Mouse (Mus musculus) ovary, adult 18-20 months (tissue): Measurements from ENCODE around the gene 1500015O10Rik.

Experiments
- DNase-seq: peaks from one replicate; pipeline ENCODE4 v3.0.0; 2022; ENCODE audit warnings: low spot score, mixed read lengths

Gene 1500015O10Rik

DNA sequence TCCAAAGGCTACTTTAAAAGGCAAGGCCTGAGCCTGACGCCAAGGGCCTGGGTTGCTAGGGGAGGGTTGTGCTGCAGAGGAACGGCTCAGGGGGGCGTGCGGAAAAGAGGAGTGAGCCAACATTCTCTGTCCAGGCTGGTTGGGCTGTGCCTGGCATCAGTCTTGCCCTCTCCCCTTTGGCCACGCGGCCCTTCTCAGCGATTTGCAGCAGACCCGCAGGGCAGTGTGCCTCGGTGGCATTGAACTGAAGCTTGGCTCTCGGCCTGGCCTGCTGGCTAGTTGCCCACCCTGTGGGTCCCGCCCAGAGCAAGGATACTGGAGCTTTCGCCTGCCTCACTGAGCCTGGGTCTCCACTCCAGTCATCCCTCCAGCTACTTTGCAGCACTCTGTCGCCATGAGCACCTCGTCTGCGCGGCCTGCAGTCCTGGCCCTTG lies at the start of gene 1500015O10Rik:
TSS of gene 1500015O10Rik (plus strand) at position 112 of the 434 bp plus-strand sequence.
- DNase-seq = peak; percentile 70

DNA sequence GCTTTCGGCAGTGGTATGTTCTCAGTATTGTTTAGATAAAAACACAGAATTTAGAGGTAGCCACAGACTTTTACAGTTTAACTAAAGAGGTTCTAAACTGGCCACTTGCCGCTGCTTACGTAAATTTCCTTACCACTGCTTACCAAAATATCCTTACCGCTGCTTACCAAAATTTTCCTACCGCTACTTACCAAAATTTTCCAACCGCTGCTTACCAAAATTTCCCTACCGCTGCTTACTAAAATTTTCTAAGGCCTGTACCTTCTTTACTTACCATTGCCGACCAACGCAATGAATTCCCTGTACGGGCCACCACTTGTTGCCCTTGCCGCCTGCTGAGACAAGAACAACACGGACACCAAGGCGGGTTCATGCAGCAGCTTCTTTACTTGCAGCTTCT lies 40.4 kb upstream of the 1500015O10Rik start:
- no peak for DNase-seq

DNA sequence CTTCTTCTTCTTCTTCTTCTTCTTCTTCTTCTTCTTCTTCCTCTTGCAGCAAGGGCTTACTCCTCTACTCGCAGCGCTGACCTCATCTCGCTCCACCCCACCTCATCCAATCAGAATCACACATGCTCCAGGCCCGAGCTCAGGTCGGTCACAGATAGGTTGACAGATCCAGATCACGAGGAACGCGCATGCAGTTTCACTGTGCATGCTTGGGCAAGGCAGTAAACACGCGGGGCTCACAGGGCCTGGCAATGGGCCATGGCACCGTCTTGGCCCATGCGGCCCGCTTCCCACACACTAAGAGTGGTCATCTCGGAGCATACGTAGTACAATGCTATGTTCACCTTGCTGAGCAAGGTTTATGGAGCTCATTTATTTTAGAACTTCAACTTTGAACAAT lies 39.9 kb upstream of the 1500015O10Rik start:
- DNase-seq = no peak

DNA sequence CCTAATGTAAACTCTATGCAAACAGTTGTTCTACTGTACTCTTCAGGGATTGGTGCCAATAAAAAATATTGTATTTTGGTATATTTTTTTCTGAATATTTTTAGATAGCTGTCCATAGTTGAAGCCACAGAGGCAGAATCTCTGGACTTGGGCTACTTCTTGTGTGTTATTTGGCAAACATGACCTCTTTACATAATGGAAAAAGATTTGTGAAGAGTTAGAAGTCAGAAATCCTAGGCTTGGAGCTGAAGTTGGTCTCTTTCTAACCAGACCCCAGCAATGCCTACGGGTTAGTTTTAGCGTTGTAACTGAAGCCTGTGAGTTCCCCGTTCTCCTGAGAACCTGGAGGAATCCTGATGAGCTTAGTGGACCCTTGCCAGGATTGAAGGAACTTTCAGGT lies 36.3 kb upstream of the 1500015O10Rik start:
- DNase-seq = no peak

DNA sequence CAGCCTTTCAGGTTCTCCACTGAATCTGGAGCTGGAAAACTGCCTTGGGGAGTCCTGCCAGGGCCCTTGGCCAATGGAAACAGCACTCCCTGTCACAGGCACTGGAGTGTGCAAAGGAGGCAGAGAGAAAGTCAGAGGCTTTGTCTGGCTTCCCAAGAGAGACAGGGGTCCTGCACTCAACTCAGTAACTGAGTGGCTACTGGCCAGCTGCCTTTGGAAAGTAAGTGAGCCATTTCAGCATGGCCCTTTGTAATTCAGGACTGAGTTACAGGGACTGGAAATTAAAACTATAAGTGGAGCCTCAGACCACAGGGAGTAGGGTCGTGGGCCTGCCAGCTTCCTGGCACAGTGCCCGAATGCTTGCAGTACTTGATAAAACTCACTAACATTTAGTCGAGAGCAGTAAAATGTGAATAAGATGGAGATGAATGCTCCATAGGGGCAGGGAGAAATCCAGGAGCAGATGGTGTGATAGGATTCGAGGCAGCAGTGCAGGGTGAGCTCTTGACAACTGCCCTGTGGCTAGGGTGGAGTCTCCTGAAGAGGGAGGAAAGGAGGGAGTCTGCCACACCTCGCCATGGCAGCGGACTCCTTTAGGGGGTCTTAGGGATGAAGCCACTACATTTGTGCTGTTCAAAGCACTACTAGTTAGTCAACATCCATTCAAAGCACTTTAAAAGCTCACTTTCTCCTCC lies 35.4 kb upstream of the 1500015O10Rik start:
- peak; percentile 77 for DNase-seq

DNA sequence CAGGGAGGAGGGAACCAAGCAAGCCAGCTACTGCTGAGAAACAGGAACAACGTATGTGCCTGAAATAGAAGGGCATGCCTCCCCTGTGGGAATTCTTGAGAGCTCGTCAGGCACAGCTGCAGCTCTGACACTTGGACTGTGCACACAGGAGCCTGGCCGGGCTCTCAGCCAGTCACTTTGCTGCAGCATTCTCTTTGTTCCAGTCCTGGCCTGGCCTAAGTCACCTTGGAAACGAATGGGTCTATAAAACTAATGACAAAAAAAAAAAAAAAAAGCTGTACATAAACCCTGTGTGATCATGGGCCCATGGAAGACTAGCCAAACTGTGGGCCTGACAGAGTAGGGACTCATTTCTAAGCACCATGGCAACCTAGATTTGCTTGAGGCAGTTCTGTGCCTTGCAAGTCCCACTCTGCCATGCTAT lies 31.8 kb upstream of the 1500015O10Rik start:
- no peak for DNase-seq

DNA sequence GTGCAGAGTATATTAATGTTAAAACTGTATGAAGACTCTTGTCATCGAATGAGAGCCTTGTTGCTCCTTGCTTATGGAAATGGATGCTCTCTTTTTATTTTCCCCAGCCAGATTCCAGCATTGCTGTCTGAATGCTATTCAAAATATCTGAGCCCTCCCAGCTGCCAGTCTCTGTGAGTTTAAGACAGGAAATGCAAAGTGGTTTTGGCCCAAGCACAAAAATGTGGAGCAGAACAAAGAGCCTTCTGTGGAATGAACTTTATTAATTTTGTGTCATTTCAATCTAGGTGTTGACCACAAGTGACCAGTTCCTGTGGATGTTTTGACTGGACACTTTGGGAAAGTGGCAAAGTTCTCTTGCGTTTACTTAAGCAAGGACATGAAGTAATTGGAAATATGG lies 15.6 kb upstream of the 1500015O10Rik start:
- no peak for DNase-seq

DNA sequence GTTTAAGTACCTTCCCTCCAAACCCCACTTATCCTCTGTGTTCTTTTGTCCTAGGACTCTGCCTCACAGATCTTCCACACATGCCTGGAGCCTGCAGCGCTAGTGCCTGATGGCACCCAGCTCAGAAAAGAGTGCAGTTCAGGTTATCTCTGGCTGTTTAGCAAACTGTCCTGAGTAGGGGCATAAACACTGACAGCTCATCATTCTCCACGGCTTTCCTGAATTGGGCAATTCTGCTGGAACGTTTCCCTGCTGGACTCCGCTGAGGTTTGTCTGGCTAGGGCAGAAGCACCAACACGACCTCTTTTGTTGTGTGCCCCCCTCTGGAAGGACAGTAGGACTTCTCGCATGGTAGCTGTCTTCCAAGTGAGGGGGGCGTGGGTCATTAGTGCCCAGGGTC lies 12.4 kb upstream of the 1500015O10Rik start:
- no peak for DNase-seq

DNA sequence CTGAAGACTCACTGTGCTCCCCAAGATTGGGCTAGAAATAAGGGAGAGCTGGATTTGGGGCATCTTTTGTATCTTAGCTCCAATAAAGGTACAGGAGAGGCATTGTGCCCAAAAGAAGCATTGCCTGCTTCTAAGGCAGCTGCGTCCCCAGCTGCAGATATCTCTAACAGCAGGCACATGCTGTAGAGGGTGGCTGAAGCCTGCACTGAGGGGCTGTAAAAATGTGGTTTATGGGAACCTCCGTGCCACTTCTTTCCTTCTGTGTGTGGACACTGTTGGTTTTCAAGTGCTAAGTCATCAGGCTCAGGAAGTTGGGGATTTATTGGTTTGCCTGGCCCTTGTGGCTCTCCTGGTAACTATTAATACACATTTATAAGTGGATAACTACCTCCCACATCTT lies 11.6 kb upstream of the 1500015O10Rik start:
- DNase-seq = no peak

DNA sequence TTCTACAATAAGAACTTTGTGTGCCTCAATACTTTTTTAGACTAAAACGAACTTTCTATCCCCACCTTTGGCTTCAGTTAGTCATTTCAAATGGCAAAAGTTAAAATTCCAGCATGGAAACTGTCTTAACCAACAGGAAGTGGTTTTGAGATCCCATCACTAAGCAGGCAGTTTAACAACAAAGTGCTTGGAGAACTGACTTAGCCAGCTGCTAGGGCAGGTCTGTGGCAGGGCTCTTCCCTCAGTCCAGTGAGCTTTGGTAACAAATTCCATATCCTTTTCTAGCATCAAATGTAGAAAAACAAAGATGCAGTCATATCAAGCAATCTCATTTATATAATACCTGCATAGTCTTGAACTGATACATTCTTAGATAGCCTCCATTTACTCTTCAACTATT lies 7.9 kb upstream of the 1500015O10Rik start:
- DNase-seq = no peak

DNA sequence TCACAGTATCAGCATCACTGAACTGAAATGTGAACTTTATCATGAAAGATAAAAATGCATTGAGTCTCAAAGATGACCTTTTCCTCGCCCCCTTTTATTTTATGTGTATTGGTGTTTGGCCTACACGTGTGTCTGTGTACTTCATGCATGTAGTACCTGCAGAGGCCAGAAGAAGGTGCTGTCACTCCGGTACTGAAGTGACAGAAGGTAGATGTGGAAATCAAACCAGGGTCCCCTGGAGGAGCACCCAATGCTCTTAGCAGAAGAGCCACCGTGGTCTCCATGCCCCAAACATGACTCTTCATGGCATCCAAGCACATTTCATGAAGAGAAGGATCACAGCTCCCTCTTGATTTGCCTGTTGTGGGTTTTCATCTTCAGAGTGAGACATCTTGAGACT lies 1.7 kb downstream of the 1500015O10Rik start:
- no peak for DNase-seq

DNA sequence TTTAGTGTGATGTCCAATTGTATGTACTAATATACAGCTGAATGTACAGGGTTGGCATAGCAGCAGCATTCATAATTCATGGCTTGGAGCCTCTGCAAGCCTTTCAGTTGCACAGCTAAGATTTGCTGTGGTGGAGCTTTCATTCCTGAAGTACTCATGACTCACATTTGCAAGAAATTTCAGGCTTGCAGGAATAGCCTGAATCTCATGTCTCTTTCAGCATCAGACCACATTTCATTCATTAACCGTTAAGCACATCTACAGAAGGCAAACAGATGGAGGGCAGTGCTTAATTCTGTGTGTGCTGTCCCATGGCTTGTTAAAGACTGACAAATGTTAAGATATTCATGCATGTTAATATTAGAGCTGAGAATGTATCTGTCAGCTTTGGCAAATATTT lies 2.3 kb downstream of the 1500015O10Rik start:
- no peak for DNase-seq

DNA sequence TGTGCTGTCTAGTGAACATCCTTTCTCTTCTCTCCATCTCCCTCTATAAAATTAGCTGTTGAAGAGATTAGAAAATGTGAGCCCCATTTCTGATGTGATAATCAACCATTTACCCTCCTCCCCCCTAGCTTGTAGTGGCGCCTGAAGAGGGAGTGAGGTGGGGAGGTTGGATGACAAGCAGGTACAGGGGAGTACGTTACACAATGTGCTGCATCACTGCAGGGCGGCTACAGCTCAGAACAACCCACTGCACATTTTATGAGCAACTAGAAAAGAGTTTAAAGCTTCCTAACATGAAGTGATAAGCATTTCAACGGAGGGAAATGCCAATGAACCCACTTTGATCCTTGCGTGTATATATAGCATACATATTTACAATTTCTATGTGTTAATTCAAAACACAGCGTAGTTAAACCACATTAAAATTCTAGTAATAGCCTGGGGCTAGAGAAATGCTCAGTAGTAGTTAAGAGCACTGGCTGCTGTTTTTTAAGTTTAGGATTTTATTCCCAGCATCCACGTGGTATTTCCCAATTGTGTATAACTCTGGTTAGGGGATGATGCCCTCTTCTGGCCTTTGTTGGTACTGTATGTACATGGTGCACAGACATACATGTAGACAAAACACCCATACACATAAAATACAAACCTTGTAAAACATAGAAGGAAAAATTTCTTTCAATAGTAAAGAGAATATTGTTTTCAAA lies 7.6 kb downstream of the 1500015O10Rik start:
- DNase-seq = no peak

DNA sequence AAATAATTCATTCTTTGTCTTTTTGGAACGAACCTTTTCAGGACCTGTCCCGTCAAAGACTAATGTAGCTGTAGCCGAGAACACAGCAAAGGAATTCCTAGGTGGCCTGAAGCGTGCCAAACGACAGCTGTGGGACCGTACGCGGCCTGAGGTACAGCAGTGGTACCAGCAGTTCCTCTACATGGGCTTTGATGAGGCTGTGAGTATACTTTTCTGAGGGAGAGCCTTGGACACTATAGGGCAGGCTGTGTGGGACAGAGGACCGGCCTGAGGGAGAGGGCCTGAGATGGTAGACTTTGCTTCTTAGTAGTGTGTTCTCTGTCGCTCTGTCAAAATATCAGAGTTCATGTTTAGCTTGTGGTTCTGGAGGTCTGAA lies 8.1 kb downstream of the 1500015O10Rik start:
- DNase-seq = no peak

DNA sequence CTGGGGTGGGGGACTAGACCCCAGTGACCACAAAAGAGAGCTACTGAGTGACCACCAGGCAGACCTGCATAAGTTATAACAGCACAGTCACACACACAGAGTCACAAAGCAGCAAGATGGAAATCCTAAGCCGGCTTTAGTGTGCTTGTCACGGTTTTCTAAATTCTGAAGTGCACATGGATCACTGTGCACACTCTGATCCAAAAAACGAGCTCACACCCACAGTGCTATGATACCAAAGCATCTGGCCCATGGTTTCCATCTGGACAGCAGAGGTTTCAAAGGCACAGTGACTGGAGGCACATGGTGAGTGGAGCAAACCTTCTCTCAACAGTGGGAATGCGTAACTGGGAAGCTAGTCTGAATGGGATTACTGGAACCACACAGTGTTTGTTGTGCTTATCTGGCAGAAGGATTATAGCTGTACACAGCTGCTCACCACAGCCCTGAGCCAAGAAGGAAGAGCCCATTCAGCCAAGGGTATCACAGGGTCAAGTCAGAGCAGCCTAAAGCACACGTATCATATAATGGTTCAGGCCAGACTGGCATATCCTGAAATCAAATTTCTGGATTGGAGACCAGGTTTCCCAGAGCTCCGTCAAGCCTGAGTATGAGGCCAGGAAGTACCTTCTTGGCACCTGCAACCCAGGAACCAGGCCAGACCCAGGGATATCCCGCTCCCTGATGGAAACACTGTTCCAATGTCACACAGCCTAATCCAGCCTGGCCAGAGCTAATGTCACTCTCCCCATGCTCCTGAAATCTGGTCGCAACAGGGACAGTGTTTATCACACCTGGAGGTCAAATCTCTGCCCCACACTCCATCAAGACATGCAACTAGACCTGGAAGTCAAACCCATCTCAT lies 24.3 kb downstream of the 1500015O10Rik start:
- no peak for DNase-seq

DNA sequence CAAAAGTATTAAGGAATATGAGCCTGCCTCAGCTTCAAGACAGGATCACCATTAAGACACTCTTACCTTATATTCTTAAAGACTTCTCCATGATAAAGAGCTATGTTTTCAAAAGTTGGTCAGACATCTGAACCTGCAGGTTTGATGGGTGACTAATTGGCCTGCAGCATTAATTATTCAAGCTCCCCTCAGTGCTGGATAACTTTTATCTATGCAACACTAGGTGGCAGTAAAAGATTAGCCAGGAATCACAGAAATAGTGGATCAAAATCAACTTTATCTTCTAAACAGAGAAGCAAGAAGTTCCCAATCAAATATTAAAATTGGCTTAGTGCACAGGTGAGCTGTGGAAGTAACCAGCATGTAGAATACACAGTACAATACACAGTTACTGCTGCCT lies 29.7 kb downstream of the 1500015O10Rik start:
- DNase-seq = no peak

DNA sequence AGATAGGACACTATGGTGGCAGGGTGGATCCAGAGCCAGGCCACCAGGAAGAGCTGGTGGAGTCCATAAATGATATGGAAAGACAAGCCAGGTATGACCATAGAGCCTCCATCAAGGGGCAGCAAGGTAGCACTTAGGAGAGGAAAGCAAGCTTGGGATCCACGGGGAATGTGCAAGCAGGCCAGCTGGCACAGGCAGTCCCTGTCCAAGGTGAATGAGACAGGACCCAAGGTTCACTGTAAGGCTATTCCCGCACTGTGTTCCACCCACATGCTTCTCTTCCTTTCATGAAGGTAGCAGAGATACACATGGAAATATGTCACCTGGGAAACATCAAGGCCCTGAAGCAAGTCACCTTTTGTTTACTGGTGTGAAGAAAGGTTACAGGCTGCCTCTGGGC lies 34.1 kb downstream of the 1500015O10Rik start:
- DNase-seq = no peak

DNA sequence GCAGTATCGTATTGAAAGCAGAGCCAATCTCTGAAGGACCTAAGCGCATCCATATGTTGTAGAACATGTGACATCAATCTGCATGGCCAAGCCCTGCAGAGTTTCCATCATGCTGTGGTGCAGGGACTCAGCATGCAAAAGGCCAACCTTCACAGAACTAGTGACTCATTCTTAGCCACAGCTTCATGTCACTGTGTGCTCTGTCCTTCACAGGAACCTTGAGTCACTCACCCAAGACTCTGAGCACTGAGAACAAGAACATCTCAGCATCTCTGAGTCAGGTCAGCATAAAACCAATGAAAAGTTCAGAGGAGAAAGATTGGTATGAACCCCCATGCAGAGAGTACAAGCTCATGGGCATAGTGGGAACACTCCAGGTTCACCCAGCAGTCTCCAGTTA lies 35.9 kb downstream of the 1500015O10Rik start:
- no peak for DNase-seq

DNA sequence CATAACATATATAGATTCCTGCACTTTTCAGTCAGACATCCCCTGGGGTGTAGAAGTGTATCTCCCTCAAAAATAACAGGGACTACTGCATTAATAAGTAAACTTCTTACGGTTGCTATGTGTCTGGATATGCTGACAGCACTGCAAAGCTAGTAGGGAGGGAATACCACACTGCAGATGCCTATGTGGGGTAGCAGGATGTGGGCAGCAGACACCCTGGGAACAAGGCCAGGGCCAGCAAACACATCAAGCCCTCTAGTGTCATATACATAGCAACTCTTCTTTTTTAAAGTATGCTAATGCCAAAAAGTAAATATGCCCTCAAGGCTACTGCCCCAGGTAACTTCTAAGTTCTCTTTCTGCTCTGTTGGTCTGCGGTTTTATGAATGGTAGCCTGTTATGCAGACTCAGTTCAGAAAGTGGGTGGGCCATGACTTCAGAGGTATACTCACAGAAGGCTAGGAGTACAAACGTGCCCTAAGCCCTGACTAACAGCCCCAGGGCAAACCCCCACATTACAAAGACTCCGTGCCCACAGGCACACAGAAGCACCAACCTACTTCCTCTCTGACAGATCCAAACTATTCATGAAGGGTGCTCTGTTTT lies 38.1 kb downstream of the 1500015O10Rik start:
- DNase-seq = no peak

DNA sequence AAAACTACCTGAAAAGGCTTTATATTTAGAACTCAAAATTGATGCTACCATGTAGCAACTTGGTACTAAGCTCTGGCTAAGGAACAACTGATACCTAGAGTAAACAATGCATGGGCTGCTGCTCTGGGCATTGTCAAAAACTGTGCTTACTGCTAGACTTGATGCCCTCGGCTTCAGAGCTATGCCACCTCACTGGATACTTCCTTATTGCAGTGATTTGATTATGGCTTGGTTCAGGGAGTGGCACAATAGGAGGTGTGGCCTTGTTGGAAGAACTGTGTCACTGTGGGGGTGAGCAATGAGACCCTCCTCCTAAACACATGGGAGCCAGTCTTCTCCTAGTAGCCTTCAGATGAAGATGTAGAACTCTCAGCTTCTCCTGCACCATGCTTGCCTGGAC lies 38.9 kb downstream of the 1500015O10Rik start:
- DNase-seq = no peak

DNA sequence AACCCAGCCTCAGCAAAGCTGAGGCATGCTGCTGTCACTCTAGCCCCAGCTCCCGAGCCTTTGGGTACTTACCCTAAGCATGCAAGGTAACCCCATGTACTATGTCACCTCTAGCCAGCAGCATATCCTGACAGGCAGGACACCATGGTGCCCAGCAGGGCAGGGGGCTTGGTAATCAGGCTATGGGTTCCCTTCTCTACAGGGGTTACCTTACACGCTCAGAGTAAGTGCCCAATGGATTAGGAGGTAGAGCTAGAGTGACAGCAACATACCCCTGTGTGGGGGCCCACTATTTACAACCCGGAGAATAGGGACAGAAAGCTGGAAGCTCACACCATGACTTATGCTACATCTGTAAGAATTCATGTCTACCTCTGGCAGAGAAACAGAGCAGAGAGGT lies 39.6 kb downstream of the 1500015O10Rik start:
- no peak for DNase-seq

DNA sequence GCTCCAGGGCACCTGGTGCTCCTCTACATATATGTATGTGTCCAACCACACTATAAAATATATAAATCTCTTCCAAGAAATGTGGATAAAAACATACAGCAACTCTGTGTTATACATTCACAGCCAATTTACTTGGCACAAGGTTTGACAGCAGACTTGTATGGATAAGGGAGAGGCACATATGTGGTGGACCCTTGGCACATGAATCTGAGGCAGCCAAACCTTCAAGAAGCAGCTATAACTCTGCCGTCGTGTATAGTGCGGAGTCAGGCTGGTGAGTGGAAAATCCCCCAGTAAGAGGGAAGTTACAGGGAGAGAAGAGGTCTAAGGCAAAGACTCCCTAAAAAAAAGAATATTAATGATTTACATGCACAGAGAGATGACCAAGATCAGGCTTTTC lies 42.3 kb downstream of the 1500015O10Rik start:
- DNase-seq = no peak
